Mouse (Mus musculus) testis, adult 2 months (tissue): ENCODE data around the gene Fitm1.
A peak's percentile ranks its signal among the peaks of the same experiment; 100 is the strongest.

Source experiments
- CTCF ChIP-seq: fragments of 200-500 bp; IDR thresholded peaks from 2 replicates; pipeline ENCODE4 v1.5.1; 2012; ENCODE audit warnings: low read depth, mild to moderate bottlenecking, inconsistent platforms, low read length, moderate library complexity; ENCODE audit not compliant: control insufficient read depth, insufficient read depth, insufficient replicate concordance
- POLR2A ChIP-seq: fragments of 200-500 bp; IDR thresholded peaks from 2 replicates; pipeline ENCODE4 v1.6.1; 2012; ENCODE audit warnings: low read depth, mild to moderate bottlenecking, inconsistent platforms, low read length, moderate library complexity; ENCODE audit not compliant: control insufficient read depth

DNA sequence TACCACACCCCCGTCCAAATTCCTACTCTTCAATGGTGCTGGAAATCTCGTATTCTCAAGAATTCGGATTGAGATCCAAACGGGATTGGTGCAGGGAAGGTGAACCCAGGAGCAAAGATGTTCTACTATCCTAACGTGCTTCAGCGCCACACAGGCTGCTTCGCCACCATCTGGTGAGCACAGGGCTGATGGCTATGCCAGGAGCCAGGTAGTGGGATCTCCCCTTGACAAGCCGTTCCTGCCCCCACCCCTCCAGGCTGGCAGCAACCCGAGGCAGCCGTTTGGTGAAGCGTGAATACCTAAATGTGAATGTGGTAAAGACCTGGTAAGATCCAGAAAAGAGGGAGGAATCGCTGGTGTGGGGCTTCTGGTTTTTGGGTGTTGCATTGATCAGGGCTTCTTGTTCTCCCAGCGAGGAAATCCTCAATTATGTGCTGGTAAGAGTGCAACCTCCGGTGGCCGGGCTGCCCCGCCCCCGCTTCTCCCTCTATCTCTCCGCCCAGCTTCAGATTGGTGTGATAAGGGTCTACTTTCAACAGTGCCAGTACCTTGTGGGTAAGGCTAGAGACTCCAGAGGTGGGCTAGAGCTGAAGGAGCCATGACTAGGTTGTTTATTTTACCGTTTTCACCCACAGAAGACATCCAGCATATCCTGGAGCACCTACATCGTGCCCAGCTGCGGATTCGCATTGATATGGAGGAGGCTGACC is 43.2 kb downstream of the Fitm1 start:
- TF ChIP-seq CTCF (no peak), POLR2A (0 out of 2 replicates have a peak, but pooled peaks have one; percentile 28)
